In genomic region chr8:104542160-104542559, GRCm38 (mm10) we compare ENCODE assay signal across 9 mouse cellular contexts. TPM values are rescaled to one million over a fixed set of nuclear protein-coding genes. Genes with fewer than 3 reads are reported as not detected.
DNase-seq lines count a peak whose midpoint lies in the region; ATAC-seq and TF ChIP-seq lines count a peak whose summit lies in the region.
"Had no signal": no experiment of that assay in that cellular context is flagged by ENCODE, and none has a peak within 500 bp of the region (broad histone marks: within the 10 kb centered on the region; RNA-seq: fewer than 3 reads in every experiment).

No protein-coding gene starts in this region.

- no peak for TF ChIP-seq CTCF in gastrocnemius, adult 2 months (IDR thresholded peaks at IDR 0.05)

- no peaks in the 10 kb centered on the region for H3K9me3 ChIP-seq in neural tube, embryonic 15.5 days (replicated peaks)

- intact Hi-C loops in gastrocnemius, adult 2 months (cut with DNase I), result no loop called here

- H3K4me3 ChIP-seq in gastrocnemius, adult 2 months, result peak overlapping the region; percentile 82
- H3K4me3 ChIP-seq in neural tube, embryonic 15.5 days (replicated peaks), result no peak overlapping the region

- no peak for DNase-seq in gastrocnemius, adult 2 months
- DNase-seq in gastrocnemius, postnatal 4 days (ENCODE audit: low spot score in 2 of 2), result no peak
- DNase-seq in neural tube, embryonic 10.5 days (ENCODE audit: extremely low spot score, low spot score), result no peak
- DNase-seq in left cerebral cortex, adult 8-10 months (ENCODE audit: low spot score in 2 of 2), result peak; percentile 54 to 90
- peak; percentile 92 for DNase-seq in telencephalon, adult 2 months (ENCODE audit: low read depth, low spot score)
- DNase-seq in thymus, postnatal 10 days (ENCODE audit: low spot score in 2 of 2), result no peak
- DNase-seq in kidney, postnatal 14 days, result no peak

- 7% methylated on average over 11 of the region's 11 CpGs for WGBS in neural tube, embryonic 15.5 days

- H3K27ac ChIP-seq in gastrocnemius, adult 2 months, result no peak overlapping the region
- H3K27ac ChIP-seq in neural tube, embryonic 15.5 days (replicated peaks), result no peak overlapping the region

- ATAC-seq in neural tube, embryonic 15.5 days (ENCODE audit: low FRiP score), result no peak

- H3K27me3 ChIP-seq in neural tube, embryonic 15.5 days (replicated peaks), result peaks cover 63% of the 10 kb centered on the region
- H3K27me3 ChIP-seq: CH12.LX had no signal

- no peak overlapping the region for H3K9ac ChIP-seq in neural tube, embryonic 15.5 days (replicated peaks)

- peak overlapping the region; percentile 99 for H3K4me2 ChIP-seq in neural tube, embryonic 15.5 days

- H3K36me3 ChIP-seq in neural tube, embryonic 15.5 days, result no peaks in the 10 kb centered on the region

- peaks cover 18% of the 10 kb centered on the region for H3K4me1 ChIP-seq in neural tube, embryonic 15.5 days

RNA-seq across cellular contexts. Expression of gene Car7, which starts 7.7 kb away (rescaled TPM):
- total RNA-seq in gastrocnemius, adult 2 months (2021), result under 1 TPM; 0.98 to 0.99 TPM
- total RNA-seq in gastrocnemius, postnatal 4 days (2021), result under 1 TPM; 0.64 to 0.80 TPM
- 3.0 and 3.3 TPM in 2 replicates for polyA plus RNA-seq in neural tube, embryonic 15.5 days (2015; fragmentation: Nextera tagmentation; extraction: Ambion mirVana)
- 10 to 100 TPM; 22.8 to 28.3 (median 26.8) TPM for total RNA-seq in left cerebral cortex, adult 8-10 months (2022)

RNA-seq across cellular contexts. Expression of gene Nae1, which starts 7.7 kb away (rescaled TPM):
- total RNA-seq in gastrocnemius, adult 2 months (2021), result 10 to 100 TPM; 26.1 to 28.3 TPM
- 10 to 100 TPM; 34.8 to 41.8 TPM for total RNA-seq in gastrocnemius, postnatal 4 days (2021)
- 97.2 and 99.2 TPM in 2 replicates for polyA plus RNA-seq in neural tube, embryonic 15.5 days (2015; fragmentation: Nextera tagmentation; extraction: Ambion mirVana)
- 10 to 100 TPM; 48.5 to 59.2 (median 55.1) TPM for total RNA-seq in left cerebral cortex, adult 8-10 months (2022)

RNA-seq across cellular contexts. Expression of gene Terb1, which starts 32.5 kb away (rescaled TPM):
- total RNA-seq in gastrocnemius, adult 2 months (2021), result not detected
- under 1 TPM; 0.22 to 0.36 TPM for total RNA-seq in gastrocnemius, postnatal 4 days (2021)
- 0.59 and 0.97 TPM in 2 replicates for polyA plus RNA-seq in neural tube, embryonic 15.5 days (2015; fragmentation: Nextera tagmentation; extraction: Ambion mirVana)
- 1 to 10 TPM; 1.8 to 2.4 (median 2.1) TPM for total RNA-seq in left cerebral cortex, adult 8-10 months (2022)
- total RNA-seq: CH12.LX had no signal

RNA-seq across cellular contexts. Expression of gene Pdp2, which starts 49.1 kb away (rescaled TPM):
- total RNA-seq in gastrocnemius, adult 2 months (2021), result 1 to 10 TPM; 4.0 to 4.6 TPM
- 1 to 10 TPM; 5.9 to 6.9 TPM for total RNA-seq in gastrocnemius, postnatal 4 days (2021)
- polyA plus RNA-seq in neural tube, embryonic 15.5 days (2015; fragmentation: Nextera tagmentation; extraction: Ambion mirVana), result 18.4 and 19.7 TPM in 2 replicates
- 10 to 100 TPM in 3 of 4 experiments, 1 to 10 TPM in 1; 9.0 to 11.6 (median 10.4) TPM for total RNA-seq in left cerebral cortex, adult 8-10 months (2022)

Comparison
In these comparisons a context has a peak if more than half of its experiments do, and no peak if none do; other contexts are left out.
1. DNase-seq: peak in left cerebral cortex, adult 8-10 months (2 of 2) and telencephalon, adult 2 months (single experiment); none in gastrocnemius, adult 2 months (single experiment), gastrocnemius, postnatal 4 days (0 of 2), neural tube, embryonic 10.5 days (single experiment), thymus, postnatal 10 days (0 of 2) and kidney, postnatal 14 days (single experiment).
2. RNA of gene Car7, which starts 7.7 kb away (total RNA-seq): 22.8 to 28.3 TPM in left cerebral cortex, adult 8-10 months; 0.98 to 0.99 TPM in gastrocnemius, adult 2 months and 0.64 to 0.80 TPM in gastrocnemius, postnatal 4 days; every median in the first group is over 10 times any median in the second.